Mouse (Mus musculus): ENCODE data around the gene Cnnm4.

Gene Cnnm4

DNA sequence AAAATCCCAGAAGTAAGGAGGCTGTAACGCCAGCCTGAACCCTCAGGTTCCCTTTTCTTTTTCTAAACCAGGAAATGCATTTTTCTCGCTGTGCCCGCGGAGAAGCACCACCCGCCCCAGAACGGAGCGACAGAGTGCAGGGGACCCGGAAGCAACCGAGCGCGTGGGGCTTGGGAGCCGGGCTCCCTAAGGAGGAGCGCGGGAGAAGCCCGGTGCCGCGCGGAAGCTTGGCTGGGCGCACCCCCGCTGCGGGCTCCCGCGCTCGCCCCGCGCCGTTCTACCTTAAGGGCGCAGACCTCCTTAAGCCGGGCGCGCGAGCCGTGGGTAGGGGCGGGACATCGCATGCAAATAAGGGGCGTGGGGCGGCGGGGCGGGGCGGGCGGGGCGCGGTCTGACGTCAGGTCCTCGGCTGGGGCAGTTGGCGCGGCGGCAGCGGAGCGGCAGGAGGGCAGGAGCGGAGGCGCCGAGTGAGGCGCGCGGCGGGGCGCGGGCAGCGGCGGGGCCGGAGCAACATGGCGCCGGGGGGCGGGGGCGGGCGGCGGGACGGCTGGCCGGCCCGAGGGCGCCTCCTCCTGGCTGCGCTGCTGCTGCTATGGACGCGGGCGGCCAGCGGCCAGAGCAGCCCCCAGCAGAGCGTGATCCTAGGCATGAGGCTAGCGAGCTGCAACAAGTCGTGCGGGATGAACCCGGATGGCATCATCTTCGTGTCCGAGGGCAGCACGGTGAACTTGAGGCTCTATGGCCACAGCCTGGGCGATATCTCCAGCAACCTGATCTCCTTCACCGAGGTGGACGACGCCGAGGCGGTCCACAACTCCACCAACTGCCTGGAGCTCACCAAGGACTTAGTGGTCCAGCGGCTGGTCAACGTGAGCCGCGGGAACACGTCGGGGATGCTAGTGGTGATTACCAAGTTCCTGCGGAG is at the start of gene Cnnm4:
Gene Cnnm4, plus strand, starts transcription at position 440 of the 925 bp plus-strand sequence.
- TF ChIP-seq GATA4 (IDR thresholded peaks at IDR 0.05; ENCODE audit: insufficient replicate concordance, low read length) = no peak

DNA sequence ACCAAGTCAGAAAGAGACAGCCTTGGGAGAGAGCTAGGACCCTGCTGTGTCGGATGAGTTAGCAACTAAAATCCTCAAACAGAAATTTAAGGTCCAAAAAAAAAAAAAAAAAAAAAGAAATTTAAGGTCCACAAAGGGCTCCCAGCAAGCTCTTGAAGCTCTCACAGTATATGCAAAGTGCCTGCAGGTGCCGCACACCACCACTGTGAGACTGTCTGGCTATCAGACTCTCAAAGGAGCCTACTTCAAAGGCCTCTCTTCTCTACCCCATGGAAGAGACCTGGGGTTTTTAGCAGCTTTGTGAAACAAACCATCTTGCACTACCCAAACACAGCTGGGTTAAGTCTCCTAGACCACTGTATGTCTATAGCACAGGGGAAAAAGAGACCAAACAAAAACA is 41.9 kb upstream of the Cnnm4 start:
- TF ChIP-seq GATA4 (IDR thresholded peaks at IDR 0.05; ENCODE audit: insufficient replicate concordance, low read length) = no peak

- TF ChIP-seq GATA4 (IDR thresholded peaks at IDR 0.05; ENCODE audit: insufficient replicate concordance, low read length) = no peak
Measured at GRCm38 (mm10) chr1:36432999-36433398, 38.4 kb upstream of the Cnnm4 start.

GRCm38 (mm10) chr1:36433616-36434015 is 37.8 kb upstream of the Cnnm4 start:
- TF ChIP-seq GATA4 (IDR thresholded peaks at IDR 0.05; ENCODE audit: insufficient replicate concordance, low read length) = no peak

- TF ChIP-seq GATA4 (IDR thresholded peaks at IDR 0.05; ENCODE audit: insufficient replicate concordance, low read length) = no peak
Measured at GRCm38 (mm10) chr1:36435071-36435470, 36.3 kb upstream of the Cnnm4 start.

DNA sequence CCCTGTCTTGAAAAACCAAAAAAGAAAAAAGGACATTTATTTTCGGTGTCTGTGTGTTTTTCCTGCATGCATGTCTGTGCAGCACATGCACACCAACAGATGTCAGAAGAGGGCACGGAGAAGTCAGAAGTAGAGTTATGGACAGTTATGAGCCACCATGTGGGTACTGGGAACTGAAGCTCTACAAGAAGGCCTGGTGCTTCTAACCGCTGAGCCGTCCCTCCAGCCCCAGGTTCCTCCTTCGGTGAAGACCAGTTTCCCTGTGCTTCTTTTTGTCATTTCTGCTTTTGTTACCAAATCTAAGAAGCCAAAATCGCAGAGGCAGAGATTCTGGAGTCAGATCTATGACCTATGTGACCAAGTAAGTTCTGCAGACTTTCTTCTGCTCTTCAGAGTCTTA is 34.9 kb upstream of the Cnnm4 start:
- TF ChIP-seq GATA4 (IDR thresholded peaks at IDR 0.05; ENCODE audit: insufficient replicate concordance, low read length) = no peak

DNA sequence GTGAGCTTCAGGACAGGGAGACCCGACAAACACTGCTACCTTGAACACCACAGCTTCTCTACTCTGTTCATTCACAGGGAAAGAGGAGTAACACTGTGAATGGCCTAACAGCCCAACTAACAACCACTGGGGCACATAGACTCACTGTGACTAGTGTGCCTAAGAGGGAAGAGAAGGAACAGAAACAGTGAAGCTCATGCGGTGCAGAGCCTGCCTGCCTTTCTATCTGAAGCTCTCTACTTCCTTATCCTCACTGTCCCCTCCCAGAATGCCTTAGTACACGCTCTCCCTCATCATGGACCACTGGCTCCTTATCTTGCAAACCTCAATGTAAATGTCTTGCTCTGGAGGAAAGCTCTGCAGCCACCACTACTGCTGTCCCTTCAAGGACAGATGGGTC is 34.2 kb upstream of the Cnnm4 start:
- TF ChIP-seq GATA4 (IDR thresholded peaks at IDR 0.05; ENCODE audit: insufficient replicate concordance, low read length) = no peak

GRCm38 (mm10) chr1:36441101-36441500 is 30.3 kb upstream of the Cnnm4 start:
- TF ChIP-seq GATA4 (IDR thresholded peaks at IDR 0.05; ENCODE audit: insufficient replicate concordance, low read length) = no peak

DNA sequence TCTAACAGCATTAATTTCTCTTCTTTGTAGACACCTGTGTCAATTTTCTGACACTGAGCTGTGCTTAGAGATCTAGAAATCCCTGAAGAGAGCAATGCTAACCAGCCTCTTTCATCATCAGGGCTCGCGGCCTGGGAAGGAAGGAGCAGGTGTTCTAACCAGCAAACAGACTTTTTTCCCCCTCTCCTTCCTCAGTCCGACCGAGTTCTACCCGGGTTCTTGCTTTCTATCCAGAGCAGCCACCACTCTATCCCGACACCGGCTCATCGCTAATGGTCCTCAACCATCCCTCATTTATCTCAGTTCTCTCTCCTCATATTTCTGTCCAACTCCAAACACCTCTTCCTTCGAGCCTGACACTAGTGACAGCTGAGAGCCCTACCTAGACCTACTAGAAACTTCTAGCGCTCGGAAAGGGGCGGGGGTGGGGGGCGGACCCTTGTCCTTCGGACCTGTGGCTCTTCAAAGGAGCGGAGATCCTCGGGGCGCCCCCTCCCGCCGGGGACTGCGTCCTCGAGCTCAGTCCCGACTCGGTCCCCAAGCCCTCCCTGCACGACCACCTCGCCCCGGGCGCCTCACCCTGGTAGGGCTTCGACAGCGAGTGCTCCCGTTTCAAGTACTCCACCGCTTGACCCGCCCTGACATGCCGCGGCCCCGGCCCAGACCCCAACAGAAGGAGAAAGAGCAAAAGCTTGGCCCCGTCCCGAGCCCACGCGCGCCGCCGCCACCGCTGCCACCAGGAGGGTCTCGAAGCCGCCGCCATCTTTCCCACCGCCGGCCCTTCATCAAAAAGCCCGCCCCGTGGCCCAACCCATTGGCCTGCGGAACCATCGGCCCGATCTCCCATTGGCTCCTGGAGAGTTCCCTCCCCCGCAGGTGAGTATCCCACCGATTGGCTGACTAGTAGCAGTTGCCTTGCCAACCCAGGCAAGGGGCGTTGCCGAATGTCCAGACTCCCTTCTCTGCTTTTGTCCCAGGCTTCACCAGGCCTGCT is 26.7 kb upstream of the Cnnm4 start, which contains the start of gene Lman2l:
Gene Lman2l, minus strand, starts transcription at position 801 of the 994 bp plus-strand sequence.
- no peak for TF ChIP-seq GATA4 (IDR thresholded peaks at IDR 0.05; ENCODE audit: insufficient replicate concordance, low read length)

- no peak for TF ChIP-seq GATA4 (IDR thresholded peaks at IDR 0.05; ENCODE audit: insufficient replicate concordance, low read length)
Measured at GRCm38 (mm10) chr1:36445508-36445907, 25.9 kb upstream of the Cnnm4 start.

DNA sequence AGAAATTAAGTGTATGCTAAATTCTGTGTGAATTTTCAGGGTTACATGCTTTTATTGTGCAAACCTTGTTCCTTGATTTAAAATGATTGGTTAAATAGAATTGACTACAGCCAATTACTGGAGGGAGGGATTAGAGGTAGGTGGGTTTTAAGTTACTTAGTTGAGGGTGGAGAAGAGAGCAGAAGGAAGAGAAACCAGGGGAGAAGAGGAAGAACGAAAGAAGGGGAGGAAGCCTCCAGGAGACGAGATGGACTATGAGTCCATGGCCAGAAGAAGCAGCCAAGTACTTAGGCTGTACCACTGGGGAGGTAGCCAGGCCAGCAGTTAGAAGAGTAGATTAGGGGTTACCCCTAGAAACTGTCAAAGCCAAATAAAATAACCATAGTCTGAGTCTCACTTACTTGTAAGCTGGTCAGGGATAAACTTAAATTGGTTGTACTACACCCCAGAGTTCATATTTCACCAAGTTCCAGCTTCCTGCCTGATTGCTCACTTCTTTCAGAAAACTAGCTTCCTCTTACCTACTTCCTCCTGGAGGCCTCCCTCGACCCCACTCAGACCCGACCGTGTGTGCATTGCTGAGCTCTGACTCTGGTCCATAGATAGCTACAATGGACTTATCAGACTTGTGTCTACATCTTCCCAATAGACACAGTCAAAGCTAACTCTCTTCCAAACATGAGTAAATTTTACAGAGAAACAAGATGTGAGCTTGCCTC is 25.2 kb upstream of the Cnnm4 start:
- TF ChIP-seq GATA4 (IDR thresholded peaks at IDR 0.05; ENCODE audit: insufficient replicate concordance, low read length) = no peak

- TF ChIP-seq GATA4 (IDR thresholded peaks at IDR 0.05; ENCODE audit: insufficient replicate concordance, low read length) = no peak
Measured at GRCm38 (mm10) chr1:36446841-36447240, 24.6 kb upstream of the Cnnm4 start.

DNA sequence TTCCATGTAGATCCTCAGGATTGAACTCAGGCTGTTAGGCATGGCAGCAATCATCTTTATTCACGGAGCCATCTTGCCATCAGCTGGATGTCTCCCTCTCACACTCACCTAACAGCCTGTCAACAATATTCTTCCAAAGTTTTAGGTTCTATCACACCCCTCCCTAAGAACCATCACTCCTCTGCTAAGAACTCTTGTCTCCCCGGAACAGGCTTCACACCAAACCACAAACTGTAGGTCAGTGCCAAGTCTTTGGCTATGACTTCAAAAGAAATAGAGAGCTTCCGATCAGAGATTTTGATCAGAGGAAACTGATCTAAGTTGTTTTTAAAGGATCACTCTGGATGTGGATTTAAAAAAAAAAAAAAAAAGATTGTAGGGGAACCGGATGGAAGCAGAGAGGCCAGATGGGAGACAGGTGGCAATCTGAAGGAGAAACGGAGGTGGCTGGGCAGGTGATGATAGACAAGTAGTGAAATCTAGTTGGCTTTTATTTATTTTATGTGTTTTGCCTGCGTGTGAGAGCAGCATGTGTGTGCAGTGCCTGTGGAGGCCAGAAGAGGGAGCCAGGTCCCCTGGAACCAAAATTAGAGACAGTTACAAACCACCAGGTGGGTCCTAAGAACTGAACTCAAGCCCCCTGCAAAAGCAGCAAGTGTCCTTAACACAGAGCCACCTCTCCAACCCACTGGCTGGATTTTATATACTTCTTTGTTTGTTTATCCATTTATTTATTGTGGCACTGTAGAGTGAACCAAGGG is 17.2 kb upstream of the Cnnm4 start:
- no peak for TF ChIP-seq GATA4 (IDR thresholded peaks at IDR 0.05; ENCODE audit: insufficient replicate concordance, low read length)

DNA sequence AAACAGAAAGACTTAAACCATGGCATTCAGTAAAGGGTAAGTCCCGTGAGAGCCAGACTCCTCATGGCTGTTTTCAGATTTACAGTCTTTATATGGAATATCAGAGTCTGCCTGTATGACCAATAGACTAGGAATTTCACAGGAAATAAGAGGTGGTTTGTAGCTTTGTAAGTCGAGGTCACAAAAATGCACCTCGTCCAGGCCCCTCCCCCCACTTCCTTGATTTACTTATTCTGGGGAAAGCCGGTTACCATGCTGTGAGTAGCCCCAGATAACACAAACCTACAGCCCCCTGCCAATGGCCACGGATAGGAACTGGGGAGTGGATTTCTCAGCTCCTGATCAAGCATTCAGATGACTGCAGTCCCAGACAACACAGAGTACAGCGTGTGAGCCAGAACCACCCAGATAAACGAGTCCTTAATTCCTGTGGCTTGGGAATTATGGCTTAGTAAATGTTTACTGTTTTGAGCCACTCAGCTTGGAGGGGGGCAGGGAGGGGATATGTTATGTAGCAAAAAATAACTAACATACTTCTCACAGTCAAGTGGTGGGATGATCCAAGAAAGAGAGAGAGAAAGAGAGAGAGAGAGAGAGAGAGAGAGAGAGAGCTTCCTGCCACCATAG is 13.9 kb upstream of the Cnnm4 start:
- TF ChIP-seq GATA4 (IDR thresholded peaks at IDR 0.05; ENCODE audit: insufficient replicate concordance, low read length) = no peak
